Mouse (Mus musculus) midbrain, embryonic 14.5 days (tissue): ENCODE measurements around the gene Lamtor3. TPM values are rescaled to one million over a fixed set of nuclear protein-coding genes. Genes with fewer than 3 reads are reported as not detected.
A peak's percentile ranks its signal among the peaks of the same experiment; 100 is the strongest.
"Not testable (repeated sequence)": the region's sequence is repeated elsewhere in the genome, so short reads cannot be mapped to it uniquely, and the experiment has no call there.

Source experiments
- ATAC-seq: fragments of 200-750 bp; cut with Nextera tagmentation; 2 replicates; pipeline ENCODE4 v1.8.0; 2017; ENCODE audit warnings: moderate number of reproducible peaks, moderate library complexity; ENCODE audit not compliant: low FRiP score, low TSS enrichment
- DNase-seq: peaks from one replicate; pipeline ENCODE4 v3.0.0-alpha.2; 2015
- H3K27ac ChIP-seq: fragments of 300-500 bp; sonication (generic); replicated peaks from 2 replicates; pipeline ENCODE4 v1.5.1; 2014; ENCODE audit warnings: mild to moderate bottlenecking, low read depth, low read length, moderate library complexity
- H3K27me3 ChIP-seq: fragments of 300-500 bp; sonication (generic); 2 replicates; pipeline ENCODE4 v1.6.1; 2014; ENCODE audit warnings: low read length, control low read depth, mixed read lengths; ENCODE audit not compliant: control insufficient read depth, insufficient read depth
- H3K36me3 ChIP-seq: fragments of 300-500 bp; sonication (generic); 2 replicates; pipeline ENCODE4 v1.6.1; 2014; ENCODE audit warnings: low read length, control low read depth; ENCODE audit not compliant: control insufficient read depth, insufficient read depth
- H3K4me1 ChIP-seq: fragments of 300-500 bp; sonication (generic); 2 replicates; pipeline ENCODE4 v1.6.1; 2014; ENCODE audit warnings: mild to moderate bottlenecking, antibody characterized with exemption, low read length, control low read depth; ENCODE audit not compliant: control insufficient read depth, insufficient read depth
- H3K4me2 ChIP-seq: fragments of 300-500 bp; sonication (generic); 2 replicates; pipeline ENCODE4 v1.6.1; 2014; ENCODE audit warnings: mild to moderate bottlenecking, low read length, moderate library complexity
- H3K4me3 ChIP-seq: fragments of 300-500 bp; sonication (generic); replicated peaks from 2 replicates; pipeline ENCODE4 v1.5.1; 2014; ENCODE audit warnings: low read depth, low read length
- H3K9ac ChIP-seq: fragments of 300-500 bp; sonication (generic); replicated peaks from 2 replicates; pipeline ENCODE4 v1.6.1; 2014; ENCODE audit warnings: mild to moderate bottlenecking, low read length, moderate library complexity
- H3K9me3 ChIP-seq: fragments of 300-500 bp; sonication (generic); 2 replicates; pipeline ENCODE4 v1.6.1; 2016; ENCODE audit warnings: low read length, control low read depth, mixed read lengths; ENCODE audit not compliant: control insufficient read depth
- WGBS: fragments of 180-500 bp; shearing (Covaris S2); extraction: QIAGEN DNeasy Blood & Tissue Kit; methylation state at CpG from one replicate; pipeline ENCODE4 v1.1.7; 2014; 5-methylcytosine and 5-hydroxymethylcytosine counted together
- polyA plus RNA-seq: library from polyadenylated mRNA; unstranded; fragments of >200 nt; fragmentation: Nextera tagmentation; extraction: Ambion mirVana; gene quantifications from 2 replicates; pipeline ENCODE4 v1.2.1, GENCODE M21; 2014

The Lamtor3 gene
- polyA plus RNA-seq, 1 experiment from 2014 or later: 130 TPM

GRCm38 (mm10) chr3:137938608-137939007 lies 20.3 kb downstream of the Lamtor3 start:
- no peak overlapping the region for H3K4me2 ChIP-seq
- peak; percentile 62; the same call in 1 of the 2 replicates for ATAC-seq
- no peak overlapping the region for H3K4me3 ChIP-seq
- no peak overlapping the region for H3K27ac ChIP-seq
- DNase-seq: peak; percentile 71
- H3K36me3 ChIP-seq: no peaks in the 10 kb centered on the region
- no peaks in the 10 kb centered on the region for H3K4me1 ChIP-seq
- H3K9me3 ChIP-seq: no peaks in the 10 kb centered on the region
- 39% methylated on average over 6 of the region's 6 CpGs for WGBS
- no peak overlapping the region for H3K9ac ChIP-seq
- no peaks in the 10 kb centered on the region for H3K27me3 ChIP-seq

DNA sequence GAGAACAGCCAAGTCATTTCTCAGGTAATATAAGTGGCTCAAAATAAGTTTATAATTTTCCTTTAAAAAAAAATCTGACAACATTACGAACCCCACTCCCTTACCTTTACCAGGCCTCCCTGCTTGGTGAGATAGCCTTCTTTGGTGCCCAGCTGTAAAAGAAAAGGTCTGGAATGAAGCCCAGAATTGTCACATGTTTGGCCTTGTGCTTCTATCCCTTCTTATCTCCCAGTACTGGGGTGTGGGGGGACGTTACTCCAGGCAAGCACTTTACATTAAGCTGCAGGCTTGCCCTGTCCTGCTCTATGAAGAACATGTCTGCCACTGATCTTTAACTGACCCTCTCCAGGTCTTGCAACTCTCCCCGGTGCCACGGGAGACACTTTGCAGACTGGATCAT lies 22.5 kb downstream of the Lamtor3 start:
- Histone ChIP-seq H3K4me1 (no peaks in the 10 kb centered on the region), H3K27me3 (no peaks in the 10 kb centered on the region), H3K9ac (no peak overlapping the region), H3K36me3 (no peaks in the 10 kb centered on the region), H3K27ac (no peak overlapping the region), H3K4me2 (no peak overlapping the region), H3K9me3 (no peaks in the 10 kb centered on the region), H3K4me3 (no peak overlapping the region)
- 75% methylated on average over 4 of the region's 4 CpGs for WGBS
- ATAC-seq (no peak), DNase-seq (no peak)

DNA sequence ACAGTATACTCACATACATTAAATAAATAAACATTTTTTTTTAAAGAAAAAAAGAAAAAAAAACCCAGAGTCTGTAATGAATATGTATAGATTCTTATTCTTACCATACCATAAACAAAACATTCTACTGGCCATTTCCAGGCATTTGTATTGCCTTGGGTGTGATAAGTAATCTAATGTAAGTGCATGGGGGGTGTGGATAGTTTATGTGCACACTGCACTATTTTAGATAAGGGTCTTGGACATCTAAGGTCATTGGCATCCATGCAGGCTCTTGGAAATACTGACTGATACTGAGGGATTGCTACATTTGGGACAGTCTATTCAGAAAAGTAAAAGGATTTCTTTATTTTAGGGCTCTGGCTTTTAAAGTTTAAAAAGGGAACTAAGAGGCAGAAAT lies 23.2 kb downstream of the Lamtor3 start:
- H3K36me3 ChIP-seq: no peaks in the 10 kb centered on the region
- H3K9ac ChIP-seq: no peak overlapping the region
- no peak for DNase-seq
- no peaks in the 10 kb centered on the region for H3K9me3 ChIP-seq
- H3K4me1 ChIP-seq: no peaks in the 10 kb centered on the region
- no peak overlapping the region for H3K4me3 ChIP-seq
- H3K4me2 ChIP-seq: no peak overlapping the region
- H3K27me3 ChIP-seq: no peaks in the 10 kb centered on the region
- H3K27ac ChIP-seq: no peak overlapping the region
- no peak for ATAC-seq

GRCm38 (mm10) chr3:137942098-137942622 lies 23.9 kb downstream of the Lamtor3 start:
- Histone ChIP-seq H3K4me1 (no peaks in the 10 kb centered on the region), H3K9me3 (no peaks in the 10 kb centered on the region), H3K4me3 (no peak overlapping the region), H3K9ac (no peak overlapping the region), H3K4me2 (no peak overlapping the region), H3K36me3 (no peaks in the 10 kb centered on the region), H3K27ac (no peak overlapping the region), H3K27me3 (no peaks in the 10 kb centered on the region)
- no peak for DNase-seq
- 90% methylated on average over 12 of the region's 12 CpGs for WGBS
- no peak for ATAC-seq

GRCm38 (mm10) chr3:137943737-137944154 lies 25.4 kb downstream of the Lamtor3 start:
- no peak for ATAC-seq
- 91% methylated on average over 6 of the region's 6 CpGs for WGBS

GRCm38 (mm10) chr3:137946827-137947226 lies 28.5 kb downstream of the Lamtor3 start:
- no peak overlapping the region for H3K4me3 ChIP-seq
- H3K4me2 ChIP-seq: no peak overlapping the region
- ATAC-seq: no peak
- no peaks in the 10 kb centered on the region for H3K9me3 ChIP-seq
- DNase-seq: no peak
- no peak overlapping the region for H3K9ac ChIP-seq
- no peaks in the 10 kb centered on the region for H3K27me3 ChIP-seq
- 89% methylated on average over 3 of the region's 3 CpGs for WGBS
- peaks cover 1% of the 10 kb centered on the region; the same call in 1 of the 2 replicates for H3K4me1 ChIP-seq
- H3K36me3 ChIP-seq: no peaks in the 10 kb centered on the region
- H3K27ac ChIP-seq: no peak overlapping the region

More at GRCm38 (mm10) chr3:137943737-137944154, 25.4 kb downstream of the Lamtor3 start:
- H3K4me3 ChIP-seq: no peak overlapping the region
- no peaks in the 10 kb centered on the region for H3K27me3 ChIP-seq
- no peaks in the 10 kb centered on the region for H3K9me3 ChIP-seq
- H3K36me3 ChIP-seq: no peaks in the 10 kb centered on the region
- H3K27ac ChIP-seq: no peak overlapping the region
- no peak for DNase-seq
- no peak overlapping the region for H3K9ac ChIP-seq
- no peaks in the 10 kb centered on the region for H3K4me1 ChIP-seq
- no peak overlapping the region for H3K4me2 ChIP-seq

- Histone ChIP-seq H3K4me3 (no peak overlapping the region), H3K27ac (no peak overlapping the region), H3K36me3 (no peaks in the 10 kb centered on the region), H3K4me1 (peaks cover 8% of the 10 kb centered on the region), H3K27me3 (no peaks in the 10 kb centered on the region), H3K4me2 (no peak overlapping the region), H3K9me3 (no peaks in the 10 kb centered on the region), H3K9ac (no peak overlapping the region)
- WGBS: 81% methylated on average over 4 of the region's 4 CpGs
- ATAC-seq (no peak), DNase-seq (no peak)
These were observed 29.2 kb downstream of the Lamtor3 start for GRCm38 (mm10) chr3:137947525-137947924.

DNA sequence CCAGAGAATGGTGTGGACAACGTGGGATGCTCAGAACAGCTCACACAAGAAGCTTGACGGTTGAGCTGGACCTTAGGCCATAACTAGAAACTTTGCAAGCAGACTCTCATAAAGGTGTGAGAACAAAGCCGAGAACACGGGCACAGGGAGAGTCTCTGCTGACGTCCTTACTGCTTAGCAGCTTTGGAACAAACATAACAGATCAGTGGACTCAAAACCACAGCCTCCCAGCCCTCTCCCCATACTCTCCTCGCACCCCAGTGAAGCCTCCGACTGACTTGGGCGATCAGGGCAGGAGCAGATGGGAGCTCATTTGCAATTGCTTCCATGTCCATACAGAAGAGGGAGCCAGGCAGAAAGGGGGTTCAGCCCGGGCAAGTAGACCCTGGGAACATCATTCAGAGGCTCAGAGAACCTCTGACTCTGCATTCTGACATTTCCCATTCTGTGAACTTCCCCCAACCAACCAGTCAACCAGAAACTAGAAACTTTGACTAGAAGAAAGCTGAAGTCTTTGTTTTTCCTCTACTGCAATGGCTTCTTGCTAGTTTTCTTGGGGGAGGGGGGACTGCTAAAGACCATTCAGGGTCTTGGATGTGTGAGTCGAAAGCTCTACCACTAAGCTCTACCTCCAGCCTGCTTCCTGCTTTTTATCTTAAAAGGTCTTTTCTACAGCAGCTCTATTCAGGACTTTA lies 32.0 kb downstream of the Lamtor3 start:
- H3K9me3 ChIP-seq: no peaks in the 10 kb centered on the region
- H3K4me2 ChIP-seq: no peak overlapping the region
- no peak for ATAC-seq
- no peak overlapping the region for H3K27ac ChIP-seq
- no peak overlapping the region for H3K9ac ChIP-seq
- 84% methylated on average over 10 of the region's 10 CpGs for WGBS
- H3K27me3 ChIP-seq: no peaks in the 10 kb centered on the region
- H3K4me3 ChIP-seq: no peak overlapping the region
- no peak for DNase-seq
- H3K4me1 ChIP-seq: peaks cover 18% of the 10 kb centered on the region
- no peaks in the 10 kb centered on the region for H3K36me3 ChIP-seq

DNA sequence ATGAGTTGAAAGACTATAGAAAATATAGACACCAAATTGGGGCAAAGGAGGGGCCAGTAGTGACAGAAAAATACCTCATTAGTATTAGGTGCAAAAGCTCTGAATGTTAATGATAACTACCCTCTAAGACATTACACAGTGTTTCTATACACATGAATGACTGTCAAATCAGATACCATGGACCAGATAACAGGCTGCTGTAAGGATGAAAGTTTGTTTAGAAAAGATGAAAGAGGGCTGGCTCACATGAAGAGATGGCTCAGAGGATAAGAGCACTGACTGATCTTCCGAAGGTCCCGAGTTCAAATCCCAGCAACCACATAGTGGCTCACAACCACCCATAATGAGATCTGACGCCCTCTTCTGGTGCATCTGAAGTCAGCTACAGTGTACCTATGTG lies 33.0 kb downstream of the Lamtor3 start:
- peaks cover 19% of the 10 kb centered on the region for H3K4me1 ChIP-seq
- ATAC-seq, H3K9me3 ChIP-seq, H3K9ac ChIP-seq, H3K4me3 ChIP-seq, DNase-seq, H3K4me2 ChIP-seq, H3K27me3 ChIP-seq, H3K27ac ChIP-seq, H3K36me3 ChIP-seq: not testable (repeated sequence)
- WGBS: 92% methylated on average over 3 of the region's 3 CpGs
